Mouse (Mus musculus) hindbrain, embryonic 12.5 days (tissue): ENCODE results near the gene Basp1. TPM values are rescaled to one million over a fixed set of nuclear protein-coding genes. Genes with fewer than 3 reads are reported as not detected.

Source experiments
- ATAC-seq: fragments of 200-750 bp; cut with Nextera tagmentation; 2 replicates; pipeline ENCODE4 v1.8.0; 2017; ENCODE audit warnings: moderate TSS enrichment; ENCODE audit not compliant: low FRiP score
- H3K27ac ChIP-seq: fragments of 300-500 bp; sonication (generic); 2 replicates; pipeline ENCODE4 v1.5.1; 2016; ENCODE audit warnings: mild to moderate bottlenecking
- H3K27me3 ChIP-seq: fragments of 300-500 bp; sonication (generic); 2 replicates; pipeline ENCODE4 v1.6.1; 2016; ENCODE audit warnings: mild to moderate bottlenecking
- H3K36me3 ChIP-seq: fragments of 300-500 bp; sonication (generic); 2 replicates; pipeline ENCODE4 v1.6.1; 2016; ENCODE audit warnings: mild to moderate bottlenecking
- H3K4me1 ChIP-seq: fragments of 300-500 bp; sonication (generic); 2 replicates; pipeline ENCODE4 v1.6.1; 2016
- H3K4me2 ChIP-seq: fragments of 300-500 bp; sonication (generic); replicated peaks from 2 replicates; pipeline ENCODE4 v1.6.1; 2016; ENCODE audit warnings: mild to moderate bottlenecking
- H3K4me3 ChIP-seq: fragments of 300-500 bp; sonication (generic); 2 replicates; pipeline ENCODE4 v1.5.1; 2016; ENCODE audit warnings: mild to moderate bottlenecking
- H3K9ac ChIP-seq: fragments of 300-500 bp; sonication (generic); 2 replicates; pipeline ENCODE4 v1.6.1; 2016; ENCODE audit warnings: mild to moderate bottlenecking, moderate library complexity
- H3K9me3 ChIP-seq: fragments of 300-500 bp; sonication (generic); replicated peaks from 2 replicates; pipeline ENCODE4 v1.6.1; 2016; ENCODE audit warnings: mild to moderate bottlenecking
- WGBS: fragments of 180-500 bp; shearing (Covaris S2); methylation state at CpG from one replicate; pipeline ENCODE4 v1.1.7; 2016; 5-methylcytosine and 5-hydroxymethylcytosine counted together
- polyA plus RNA-seq: library from polyadenylated mRNA; unstranded; fragments of >200 nt; fragmentation: Nextera tagmentation; extraction: Ambion mirVana; gene quantifications from 2 replicates; pipeline ENCODE4 v1.2.1, GENCODE M21; 2016

Basp1 gene
- polyA plus RNA-seq, 1 experiment from 2014 or later = 381 TPM

DNA sequence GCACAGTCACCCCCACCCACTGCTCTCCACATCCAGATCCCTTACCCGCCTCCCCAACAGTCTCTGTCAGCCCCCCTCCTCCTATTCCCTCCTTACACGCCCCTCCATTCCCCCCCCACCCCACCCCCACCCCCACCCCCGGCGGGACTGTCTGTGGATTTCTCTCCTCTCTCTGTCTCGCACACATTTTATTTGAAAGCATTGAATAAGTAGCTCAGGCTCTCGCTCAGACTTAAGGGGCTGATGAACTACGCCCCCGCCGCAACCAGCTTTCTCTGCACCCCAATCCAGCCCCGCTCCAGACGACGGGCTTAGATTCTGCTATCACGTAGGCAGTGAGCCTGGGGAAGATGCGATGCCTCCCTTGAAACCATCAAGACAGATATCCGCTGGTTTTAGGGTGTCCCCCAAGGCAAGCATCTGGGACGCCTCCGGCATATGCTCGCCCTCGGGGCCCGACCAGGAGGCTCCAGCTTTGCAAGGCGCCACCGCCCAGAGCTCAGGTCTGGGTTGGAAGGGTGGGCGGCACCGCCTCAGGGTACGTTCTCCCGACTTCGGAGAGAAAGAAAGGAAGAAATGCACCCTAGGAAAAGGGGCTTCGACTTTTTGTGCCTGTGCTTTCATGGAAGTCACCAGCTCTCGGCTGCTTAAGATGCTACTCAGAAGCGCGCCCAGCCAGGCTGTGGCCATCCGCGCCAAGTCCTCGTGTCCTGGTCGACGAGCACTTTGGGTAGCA lies 615 bp upstream of the Basp1 start:
- H3K9me3 ChIP-seq = no peaks in the 10 kb centered on the region
- peak; percentile 48 for ATAC-seq
- peak overlapping the region; percentile 98 for H3K4me3 ChIP-seq
- peak overlapping the region; percentile 71 for H3K4me2 ChIP-seq
- peak overlapping the region; percentile 100 for H3K9ac ChIP-seq
- H3K4me1 ChIP-seq = peaks cover 29% of the 10 kb centered on the region
- 1% methylated on average over 34 of the region's 36 CpGs for WGBS
- 0 out of 2 replicates have a peak, but pooled peaks cover 2% of the 10 kb centered on the region for H3K36me3 ChIP-seq
- no peaks in the 10 kb centered on the region for H3K27me3 ChIP-seq
- H3K27ac ChIP-seq = peak overlapping the region; percentile 99

DNA sequence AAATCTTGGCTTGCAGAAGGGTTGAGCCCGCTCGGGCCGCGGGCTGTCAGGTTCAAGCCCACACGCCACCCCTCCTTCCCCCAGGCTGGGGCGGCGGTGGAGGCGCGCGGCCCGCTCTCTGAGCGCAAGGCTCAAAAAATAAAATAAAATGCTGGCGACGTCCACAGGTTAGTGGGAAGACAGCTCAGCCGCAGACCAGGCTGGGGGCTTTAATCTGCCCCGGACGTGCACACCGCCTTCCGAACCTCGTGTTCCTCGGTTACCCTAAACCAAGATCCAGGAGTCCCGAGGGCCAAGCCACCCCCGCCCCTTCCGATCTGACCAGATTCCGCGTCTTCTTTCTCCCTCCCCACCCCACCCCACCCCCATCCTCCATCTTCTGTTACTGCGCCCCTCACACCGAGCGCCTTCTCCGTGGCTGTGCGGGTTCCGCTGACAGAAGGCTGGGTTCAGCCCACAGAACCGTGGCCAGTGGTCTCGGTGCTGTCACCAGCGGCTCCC lies 753 bp downstream of the Basp1 start:
- Histone ChIP-seq H3K4me1 (peaks cover 33% of the 10 kb centered on the region), H3K4me3 (peak overlapping the region; percentile 98), H3K36me3 (0 out of 2 replicates have a peak, but pooled peaks cover 4% of the 10 kb centered on the region), H3K4me2 (peak overlapping the region; percentile 71), H3K27ac (peak overlapping the region; percentile 99), H3K9me3 (no peaks in the 10 kb centered on the region), H3K27me3 (no peaks in the 10 kb centered on the region), H3K9ac (peak overlapping the region; percentile 100)
- ATAC-seq = peak; percentile 53
- 1% methylated on average over 33 of the region's 35 CpGs for WGBS

DNA sequence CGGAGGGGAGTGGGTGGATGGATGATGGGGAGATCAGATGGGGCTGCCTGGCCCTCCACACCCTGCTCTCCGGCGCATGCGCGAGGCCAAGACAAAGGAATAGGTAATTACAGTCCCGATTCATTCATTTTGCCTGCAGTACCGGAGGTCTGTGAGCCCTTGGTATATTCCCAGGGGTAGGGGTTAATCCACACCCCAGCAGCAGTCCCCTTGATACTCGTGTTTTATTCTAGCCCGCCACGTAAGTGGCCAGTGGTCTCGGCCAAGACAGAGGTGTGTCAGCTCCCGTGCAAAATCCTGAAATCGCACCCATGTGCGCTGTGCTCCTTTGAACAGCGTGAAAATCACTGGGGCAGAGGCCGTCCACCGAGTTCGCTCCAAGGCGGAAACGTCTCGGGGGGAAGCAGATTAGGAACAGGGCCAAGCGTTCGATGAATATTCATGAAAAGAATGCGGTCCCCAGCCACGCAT lies 1.4 kb downstream of the Basp1 start:
- Histone ChIP-seq H3K4me2 (peak overlapping the region; percentile 71), H3K9me3 (no peaks in the 10 kb centered on the region), H3K27ac (peak overlapping the region; percentile 99), H3K9ac (peak overlapping the region; percentile 100), H3K27me3 (no peaks in the 10 kb centered on the region), H3K36me3 (0 out of 2 replicates have a peak, but pooled peaks cover 4% of the 10 kb centered on the region), H3K4me1 (peaks cover 31% of the 10 kb centered on the region), H3K4me3 (peak overlapping the region; percentile 98)
- peak; percentile 78 for ATAC-seq
- WGBS = under 1% methylated on average over 25 of the region's 25 CpGs

DNA sequence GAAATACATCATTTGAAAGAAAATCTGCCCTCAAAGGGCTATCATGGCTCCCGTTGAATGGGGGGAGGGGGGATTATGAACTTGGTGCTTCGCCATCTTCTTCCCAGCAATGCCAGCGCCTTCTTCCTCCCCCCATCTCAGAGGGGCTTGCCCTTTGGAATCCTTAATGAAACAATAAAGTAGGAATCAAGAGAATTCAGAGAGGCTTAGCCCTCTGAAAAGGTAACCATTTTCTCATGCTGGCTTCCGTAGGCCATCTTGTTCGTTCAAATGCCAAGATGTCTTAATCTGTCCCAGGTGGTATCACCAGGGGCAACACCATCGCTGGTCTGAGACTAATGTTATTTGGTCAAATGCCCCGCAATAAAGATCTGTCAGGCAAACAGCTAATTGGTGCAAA lies 2.1 kb downstream of the Basp1 start:
- no peak for ATAC-seq
- peak overlapping the region; percentile 98 for H3K4me3 ChIP-seq
- no peaks in the 10 kb centered on the region for H3K27me3 ChIP-seq
- peaks cover 33% of the 10 kb centered on the region for H3K4me1 ChIP-seq
- 21% methylated on average over 7 of the region's 7 CpGs for WGBS
- H3K4me2 ChIP-seq = peak overlapping the region; percentile 71
- H3K36me3 ChIP-seq = 0 out of 2 replicates have a peak, but pooled peaks cover 4% of the 10 kb centered on the region
- no peaks in the 10 kb centered on the region for H3K9me3 ChIP-seq
- peak overlapping the region; percentile 100 for H3K9ac ChIP-seq
- H3K27ac ChIP-seq = peak overlapping the region; percentile 99

DNA sequence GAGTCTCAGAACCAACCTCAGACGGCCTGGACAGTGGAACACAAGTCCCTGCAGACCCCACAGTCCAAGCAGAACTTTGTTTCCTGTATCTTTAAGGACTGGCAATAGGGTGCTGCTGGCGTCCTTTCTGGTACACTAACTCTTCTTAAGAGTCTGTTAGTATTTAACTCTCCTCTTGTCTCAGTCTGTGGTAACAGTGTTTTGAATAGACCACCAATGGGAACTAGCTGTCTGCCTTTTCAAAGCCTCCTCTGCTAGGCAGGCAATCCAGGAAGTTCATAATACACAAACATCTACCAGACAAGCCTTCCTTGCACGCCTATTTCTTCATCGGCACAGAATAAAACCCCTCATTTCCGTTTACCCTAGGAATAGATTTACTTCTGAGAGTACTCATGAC lies 7.6 kb downstream of the Basp1 start:
- no peak overlapping the region for H3K9ac ChIP-seq
- peaks cover 72% of the 10 kb centered on the region for H3K4me1 ChIP-seq
- 74% methylated on average over 5 of the region's 5 CpGs for WGBS
- no peak overlapping the region for H3K4me3 ChIP-seq
- no peaks in the 10 kb centered on the region for H3K27me3 ChIP-seq
- peak overlapping the region; percentile 18 for H3K4me2 ChIP-seq
- ATAC-seq = no peak
- H3K27ac ChIP-seq = no peak overlapping the region
- H3K9me3 ChIP-seq = no peaks in the 10 kb centered on the region
- peaks cover 38% of the 10 kb centered on the region; the same call in 1 of the 2 replicates for H3K36me3 ChIP-seq

DNA sequence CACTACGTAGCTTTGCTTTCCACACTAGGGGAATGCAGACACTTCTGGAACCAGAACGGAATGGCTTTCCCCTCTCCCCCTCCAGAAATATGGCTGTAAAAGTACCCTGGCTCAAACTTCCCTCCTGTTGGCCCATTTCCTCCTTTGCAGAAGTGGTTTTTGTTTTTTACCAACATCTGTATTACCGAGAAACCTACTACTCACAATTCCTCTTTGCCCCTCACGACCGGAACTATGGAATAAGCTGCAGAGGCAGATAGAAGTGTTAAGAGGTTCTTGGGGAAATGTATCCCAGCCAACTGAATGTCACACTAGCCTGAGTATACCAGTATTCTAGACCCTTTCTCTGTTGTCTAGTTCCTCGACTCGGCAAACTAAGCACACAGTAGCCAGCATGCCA lies 9.7 kb downstream of the Basp1 start:
- Histone ChIP-seq H3K4me1 (peaks cover 67% of the 10 kb centered on the region), H3K27ac (no peak overlapping the region), H3K4me2 (peak overlapping the region; percentile 4; the same call in 1 of the 2 replicates), H3K4me3 (no peak overlapping the region), H3K9ac (no peak overlapping the region; the same call in 1 of the 2 replicates), H3K27me3 (no peaks in the 10 kb centered on the region), H3K9me3 (no peaks in the 10 kb centered on the region), H3K36me3 (peaks cover 42% of the 10 kb centered on the region; the same call in 1 of the 2 replicates)
- ATAC-seq = no peak
- 89% methylated on average over 7 of the region's 7 CpGs for WGBS

DNA sequence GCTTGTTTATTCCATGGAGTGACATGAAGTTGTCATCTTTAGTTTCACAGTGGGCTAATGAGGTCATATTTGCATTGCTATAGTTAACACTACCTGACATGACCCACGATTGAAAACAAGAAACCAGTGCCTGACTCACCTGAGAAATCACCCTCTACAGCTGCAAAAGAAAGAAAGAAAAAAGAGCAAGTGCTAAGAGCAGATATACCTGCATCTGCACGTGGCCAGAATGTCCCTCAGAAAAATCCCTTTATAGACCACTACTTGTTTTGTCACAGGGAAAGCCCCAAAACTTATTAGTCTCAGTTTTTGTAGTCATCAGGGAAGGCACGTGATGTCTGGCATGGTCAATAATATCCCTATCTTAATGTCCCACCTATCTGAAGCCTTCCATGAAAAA lies 11.6 kb downstream of the Basp1 start:
- Histone ChIP-seq H3K9me3 (no peaks in the 10 kb centered on the region), H3K4me2 (no peak overlapping the region), H3K4me1 (peaks cover 62% of the 10 kb centered on the region), H3K9ac (no peak overlapping the region), H3K4me3 (no peak overlapping the region), H3K27ac (no peak overlapping the region), H3K36me3 (peaks cover 46% of the 10 kb centered on the region; the same call in 1 of the 2 replicates), H3K27me3 (no peaks in the 10 kb centered on the region)
- no peak for ATAC-seq
- WGBS = 86% methylated on average over 3 of the region's 3 CpGs

DNA sequence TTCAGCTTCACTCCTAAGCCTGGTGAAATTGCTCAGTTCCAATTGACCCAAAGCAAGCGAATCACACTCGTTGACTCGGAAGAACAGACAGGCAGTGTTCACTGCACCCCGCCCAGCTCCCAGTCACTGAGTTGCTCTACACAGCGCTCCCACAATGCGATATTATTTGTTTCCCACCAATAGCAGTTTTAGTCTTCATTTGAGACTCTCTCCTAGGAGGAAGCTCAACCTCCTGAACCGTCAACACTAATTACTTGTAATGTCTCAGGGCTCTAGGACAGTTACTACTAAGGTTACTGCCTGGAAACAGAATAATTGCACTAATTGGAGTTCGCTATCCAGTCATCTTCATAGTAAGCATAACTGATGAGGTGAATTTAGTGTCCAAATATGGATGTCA lies 13.3 kb downstream of the Basp1 start:
- ATAC-seq = no peak
- Histone ChIP-seq H3K4me3 (no peak overlapping the region), H3K9me3 (no peaks in the 10 kb centered on the region), H3K27me3 (no peaks in the 10 kb centered on the region), H3K4me2 (no peak overlapping the region), H3K27ac (no peak overlapping the region), H3K9ac (no peak overlapping the region), H3K4me1 (peaks cover 58% of the 10 kb centered on the region), H3K36me3 (peaks cover 46% of the 10 kb centered on the region; the same call in 1 of the 2 replicates)
- 81% methylated on average over 8 of the region's 8 CpGs for WGBS

DNA sequence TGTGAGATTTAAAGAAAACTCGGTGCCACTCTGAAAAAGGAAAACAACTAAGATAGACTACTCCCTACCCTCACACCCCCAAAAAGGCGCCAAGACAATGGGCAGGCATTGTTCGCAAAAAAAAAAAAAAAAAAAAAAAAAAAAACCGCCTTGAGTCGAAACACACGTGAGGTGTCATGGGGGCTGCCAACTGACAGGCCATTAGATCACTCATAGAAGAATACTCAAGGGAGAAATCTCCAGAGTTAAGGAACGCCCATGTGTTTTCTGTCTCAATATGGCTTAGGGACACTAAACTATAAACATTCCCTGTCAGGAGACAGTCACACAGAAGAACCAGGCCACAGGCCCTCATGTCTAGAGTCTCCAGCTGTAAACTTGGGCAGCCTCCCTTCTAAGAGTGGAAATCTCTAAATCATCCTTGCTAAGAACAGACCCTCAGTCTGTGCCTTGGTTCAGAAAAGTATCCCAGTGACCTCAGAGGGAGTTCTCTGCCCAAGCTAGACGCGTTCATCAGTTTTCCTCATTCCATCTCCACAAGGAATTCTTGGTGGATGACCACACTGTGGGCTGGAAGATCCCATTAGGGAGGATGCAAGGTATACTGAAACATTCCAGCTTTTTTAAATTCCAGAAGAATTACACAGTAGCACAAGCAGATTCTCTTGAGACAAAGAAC lies 17.5 kb downstream of the Basp1 start:
- Histone ChIP-seq H3K36me3 (peaks cover 26% of the 10 kb centered on the region; the same call in 1 of the 2 replicates), H3K9me3 (no peaks in the 10 kb centered on the region), H3K27me3 (no peaks in the 10 kb centered on the region), H3K4me1 (peaks cover 26% of the 10 kb centered on the region), H3K4me2 (no peak overlapping the region), H3K4me3 (no peak overlapping the region), H3K27ac (no peak overlapping the region), H3K9ac (no peak overlapping the region)
- WGBS = 68% methylated on average over 8 of the region's 9 CpGs
- no peak for ATAC-seq

DNA sequence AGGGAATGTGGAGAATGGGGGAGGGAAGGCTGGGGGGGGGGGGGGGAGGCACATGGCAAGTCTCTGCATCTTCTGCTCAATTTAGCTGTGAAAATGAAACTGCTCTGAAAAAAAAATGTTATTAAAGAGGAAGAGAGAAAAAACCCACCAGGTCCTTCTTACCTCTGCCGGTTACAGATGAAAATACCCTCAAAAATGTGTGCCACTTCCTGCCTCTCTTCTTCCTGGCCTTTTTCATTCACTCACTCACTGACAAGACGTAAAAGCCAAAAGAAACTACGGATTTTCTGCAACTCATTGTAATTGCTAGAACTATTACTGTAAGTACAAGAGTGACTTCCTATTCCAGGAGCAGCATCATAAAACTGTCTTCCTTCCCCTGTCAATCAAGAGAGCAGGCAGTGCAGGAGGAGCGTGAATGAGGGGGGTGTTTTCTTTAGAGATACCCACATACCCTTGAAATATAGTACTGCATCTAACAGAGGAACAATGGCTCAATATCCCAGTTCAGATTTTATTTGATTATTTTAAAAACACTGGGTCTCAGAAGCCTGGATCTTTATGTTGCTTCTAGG lies 21.0 kb downstream of the Basp1 start:
- Histone ChIP-seq H3K9me3 (no peaks in the 10 kb centered on the region), H3K9ac (no peak overlapping the region), H3K36me3 (peaks cover 22% of the 10 kb centered on the region), H3K27me3 (no peaks in the 10 kb centered on the region), H3K4me3 (no peak overlapping the region), H3K4me2 (no peak overlapping the region), H3K4me1 (peaks cover 17% of the 10 kb centered on the region), H3K27ac (no peak overlapping the region)
- WGBS = 78% methylated on average over 4 of the region's 4 CpGs
- ATAC-seq = no peak; the same call in 1 of the 2 replicates

DNA sequence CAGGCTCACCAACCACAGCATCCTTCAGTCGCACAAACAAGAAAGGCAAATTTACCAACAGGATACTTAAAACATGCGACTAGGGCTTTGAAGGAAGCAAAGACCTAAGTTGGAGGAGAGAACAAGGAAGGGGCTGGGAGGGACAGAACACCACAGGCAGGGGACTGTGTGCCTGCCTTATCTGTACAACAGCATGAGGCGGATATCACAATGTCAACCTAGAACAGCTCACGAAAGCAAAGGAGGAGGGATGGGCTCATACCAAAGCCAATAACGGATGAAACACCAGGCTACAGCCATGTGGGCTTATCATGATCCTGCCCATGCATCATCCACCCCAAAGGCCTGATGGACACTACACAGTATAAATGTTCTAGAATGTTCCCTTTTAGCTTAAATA lies 22.4 kb downstream of the Basp1 start:
- ATAC-seq = no peak
- H3K27ac ChIP-seq = no peak overlapping the region
- peaks cover 36% of the 10 kb centered on the region for H3K36me3 ChIP-seq
- WGBS = 90% methylated on average over 5 of the region's 5 CpGs
- H3K27me3 ChIP-seq = no peaks in the 10 kb centered on the region
- H3K9ac ChIP-seq = no peak overlapping the region
- H3K4me3 ChIP-seq = no peak overlapping the region
- H3K4me2 ChIP-seq = no peak overlapping the region
- no peaks in the 10 kb centered on the region for H3K9me3 ChIP-seq
- H3K4me1 ChIP-seq = peaks cover 14% of the 10 kb centered on the region

DNA sequence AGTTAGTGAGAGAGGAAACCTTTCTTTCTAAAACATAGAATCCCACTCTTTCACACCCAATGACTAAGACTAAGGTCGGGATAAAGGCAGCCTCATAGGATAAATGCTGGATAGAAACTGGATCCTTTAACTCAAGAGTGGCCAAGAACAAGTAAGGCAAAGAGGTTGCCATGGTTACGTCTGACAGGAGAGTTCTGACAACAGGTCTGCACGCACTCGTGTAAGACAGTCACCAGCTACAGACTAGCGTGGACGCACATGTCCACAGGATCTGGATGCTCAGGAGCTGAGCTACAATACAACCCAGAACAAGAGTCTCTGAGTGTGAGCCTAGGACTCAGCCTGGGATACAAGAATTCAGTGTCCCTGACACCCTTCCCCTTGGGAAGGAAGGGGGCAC lies 26.0 kb downstream of the Basp1 start:
- H3K9me3 ChIP-seq = no peaks in the 10 kb centered on the region
- no peak overlapping the region for H3K27ac ChIP-seq
- 71% methylated on average over 6 of the region's 6 CpGs for WGBS
- no peak overlapping the region for H3K9ac ChIP-seq
- H3K36me3 ChIP-seq = peaks cover 48% of the 10 kb centered on the region
- H3K27me3 ChIP-seq = no peaks in the 10 kb centered on the region
- 0 out of 2 replicates have a peak, but pooled peaks have one; percentile 10 for ATAC-seq
- H3K4me3 ChIP-seq = no peak overlapping the region
- H3K4me2 ChIP-seq = no peak overlapping the region
- H3K4me1 ChIP-seq = peaks cover 15% of the 10 kb centered on the region
